Mouse (Mus musculus) MEL (cell line): Measurements from ENCODE around the gene Tbc1d23. TPM values are rescaled to one million over a fixed set of nuclear protein-coding genes. Genes with fewer than 3 reads are reported as not detected.

Experiments
- DNase-seq: peaks from one replicate; pipeline ENCODE4 v3.0.0; 2011; ENCODE audit warnings: low read depth, low spot score
- H3K27ac ChIP-seq: 2 replicates; pipeline ENCODE4 v1.5.1; 2012; ENCODE audit warnings: low read depth, mild to moderate bottlenecking, control low read depth, low read length, moderate library complexity; ENCODE audit not compliant: control insufficient read depth
- H3K27me3 ChIP-seq, 2 experiments: fragments of 150-350 bp in 1 of 2; sonication (generic) in 1 of 2; 2 replicates each; pipeline ENCODE4 v1.6.1; 2012; ENCODE audit warnings: low read length in 2 of 2, mild to moderate bottlenecking in 2 of 2, improper control_type of control experiment in 1 of 2, moderate library complexity in 1 of 2; ENCODE audit not compliant: insufficient read depth in 2 of 2, control insufficient read depth in 1 of 2
- H3K36me3 ChIP-seq, 2 experiments: 2 replicates each; pipeline ENCODE4 v1.6.1; 2012 to 2014; ENCODE audit warnings: low read length in 2 of 2, improper control_type of control experiment in 1 of 2, inconsistent platforms in 1 of 2, mild to moderate bottlenecking in 1 of 2; ENCODE audit not compliant: insufficient read depth in 2 of 2, control insufficient read depth in 1 of 2
- H3K4me1 ChIP-seq, 2 experiments: fragments of 150-350 bp in 1 of 2; sonication (generic) in 1 of 2; 2 replicates each; pipeline ENCODE4 v1.6.1; 2012; ENCODE audit warnings: low read length in 2 of 2, improper control_type of control experiment in 1 of 2, mild to moderate bottlenecking in 1 of 2; ENCODE audit not compliant: insufficient read depth in 2 of 2, control insufficient read depth in 1 of 2
- H3K4me3 ChIP-seq, 2 experiments: fragments of 150-350 bp in 1 of 2; sonication (generic) in 1 of 2; 2 replicates each; pipeline ENCODE4 v1.5.1; 2012; ENCODE audit warnings: low read depth in 2 of 2, low read length in 2 of 2, mild to moderate bottlenecking in 2 of 2, moderate library complexity in 2 of 2, control low read depth in 1 of 2, improper control_type of control experiment in 1 of 2; ENCODE audit not compliant: control insufficient read depth in 1 of 2, insufficient read depth in 1 of 2
- H3K79me2 ChIP-seq: 2 replicates; pipeline ENCODE4 v1.6.1; 2012; ENCODE audit warnings: mild to moderate bottlenecking, low read length, moderate library complexity; ENCODE audit not compliant: control insufficient read depth, poor library complexity, insufficient read depth
- H3K9ac ChIP-seq: 2 replicates; pipeline ENCODE4 v1.6.1; 2012; ENCODE audit warnings: low read depth, mild to moderate bottlenecking, control low read depth, low read length, moderate library complexity; ENCODE audit not compliant: control insufficient read depth, poor library complexity, severe bottlenecking
- H3K9me3 ChIP-seq: fragments of 150-350 bp; sonication (generic); replicated peaks from 2 replicates; pipeline ENCODE4 v1.6.1; 2012; ENCODE audit warnings: mild to moderate bottlenecking, low read length, improper control_type of control experiment, moderate library complexity; ENCODE audit not compliant: insufficient read depth
- BHLHE40 ChIP-seq: IDR thresholded peaks from 2 replicates; pipeline ENCODE4 v1.6.1; 2012; ENCODE audit warnings: low read depth, mild to moderate bottlenecking, inconsistent platforms, low read length, improper control_type of control experiment, borderline replicate concordance
- CHD1 ChIP-seq: IDR thresholded peaks from 2 replicates; pipeline ENCODE4 v1.6.1; 2012; ENCODE audit warnings: low read depth, mild to moderate bottlenecking, inconsistent platforms, low read length, improper control_type of control experiment
- CHD2 ChIP-seq: IDR thresholded peaks from 2 replicates; pipeline ENCODE4 v1.6.1; 2011; ENCODE audit warnings: low read length, improper control_type of control experiment
- CTCF ChIP-seq, 3 experiments: IDR thresholded peaks in 2 of 3; conservative IDR thresholded peaks in 1 of 3; 2 replicates each; pipeline ENCODE4 v1.5.1; 2011 to 2012; ENCODE audit warnings: low read length in 3 of 3, low read depth in 2 of 3, mild to moderate bottlenecking in 2 of 3, improper control_type of control experiment in 1 of 3, inconsistent platforms in 1 of 3, mixed read lengths in 1 of 3, moderate library complexity in 1 of 3; ENCODE audit not compliant: control insufficient read depth in 1 of 3, insufficient read depth in 1 of 3, poor library complexity in 1 of 3, severe bottlenecking in 1 of 3
- E2F4 ChIP-seq: IDR thresholded peaks from 2 replicates; pipeline ENCODE4 v1.6.1; 2011; ENCODE audit warnings: low read depth, low read length, improper control_type of control experiment, borderline replicate concordance
- ELF1 ChIP-seq: IDR thresholded peaks from 2 replicates; pipeline ENCODE4 v1.6.1; 2014; ENCODE audit warnings: low read depth, mild to moderate bottlenecking, inconsistent platforms, low read length, improper control_type of control experiment, moderate library complexity
- EP300 ChIP-seq, 2 experiments: IDR thresholded peaks; 2 replicates each; pipeline ENCODE4 v1.6.1; 2011; ENCODE audit warnings: improper control_type of control experiment in 2 of 2, low read length in 2 of 2, low read depth in 1 of 2, mild to moderate bottlenecking in 1 of 2
- ETS1 ChIP-seq: IDR thresholded peaks from 2 replicates; pipeline ENCODE4 v1.6.1; 2012; ENCODE audit warnings: low read depth, mild to moderate bottlenecking, inconsistent platforms, low read length, improper control_type of control experiment, moderate library complexity
- GABPA ChIP-seq: IDR thresholded peaks from 2 replicates; pipeline ENCODE4 v1.6.1; 2012; ENCODE audit warnings: low read depth, mild to moderate bottlenecking, inconsistent platforms, low read length, improper control_type of control experiment, moderate library complexity
- GATA1 ChIP-seq: IDR thresholded peaks from 2 replicates; pipeline ENCODE4 v1.6.1; 2011; ENCODE audit warnings: low read depth, low read length, improper control_type of control experiment
- KAT2A ChIP-seq: conservative IDR thresholded peaks from 2 replicates; pipeline ENCODE4 v1.6.1; 2012; ENCODE audit warnings: low read depth, low read length, improper control_type of control experiment, inconsistent platforms
- MAFK ChIP-seq: IDR thresholded peaks from 2 replicates; pipeline ENCODE4 v1.6.1; 2011; ENCODE audit warnings: low read depth, mild to moderate bottlenecking, low read length, improper control_type of control experiment, borderline replicate concordance
- MAZ ChIP-seq: IDR thresholded peaks from 2 replicates; pipeline ENCODE4 v1.6.1; 2012; ENCODE audit warnings: low read depth, mild to moderate bottlenecking, inconsistent platforms, low read length, improper control_type of control experiment
- MEF2A ChIP-seq: IDR thresholded peaks from 2 replicates; pipeline ENCODE4 v1.6.1; 2014; ENCODE audit warnings: low read depth, mild to moderate bottlenecking, inconsistent platforms, low read length, improper control_type of control experiment; ENCODE audit not compliant: poor library complexity, insufficient replicate concordance, severe bottlenecking; ENCODE audit errors: extremely low read depth
- MXI1 ChIP-seq: IDR thresholded peaks from 2 replicates; pipeline ENCODE4 v1.6.1; 2011; ENCODE audit warnings: mild to moderate bottlenecking, low read depth, low read length, improper control_type of control experiment
- MYC ChIP-seq: IDR thresholded peaks from 2 replicates; pipeline ENCODE4 v1.6.1; 2011; ENCODE audit warnings: low read depth, mild to moderate bottlenecking, low read length, improper control_type of control experiment, moderate library complexity
- NELFE ChIP-seq: IDR thresholded peaks from 2 replicates; pipeline ENCODE4 v1.6.1; 2011; ENCODE audit warnings: low read depth, low read length, improper control_type of control experiment
- NRF1 ChIP-seq: IDR thresholded peaks from 2 replicates; pipeline ENCODE4 v1.6.1; 2014; ENCODE audit warnings: low read depth, mild to moderate bottlenecking, inconsistent platforms, low read length, improper control_type of control experiment, moderate library complexity; ENCODE audit not compliant: poor library complexity, insufficient read depth, severe bottlenecking
- RAD21 ChIP-seq: IDR thresholded peaks from 2 replicates; pipeline ENCODE4 v1.6.1; 2011; ENCODE audit warnings: mild to moderate bottlenecking, low read depth, low read length, improper control_type of control experiment
- RCOR1 ChIP-seq: IDR thresholded peaks from 2 replicates; pipeline ENCODE4 v1.6.1; 2012; ENCODE audit warnings: low read depth, mild to moderate bottlenecking, inconsistent platforms, low read length, improper control_type of control experiment
- SIN3A ChIP-seq: IDR thresholded peaks from 2 replicates; pipeline ENCODE4 v1.6.1; 2012; ENCODE audit warnings: low read length, improper control_type of control experiment, inconsistent platforms
- TAL1 ChIP-seq: IDR thresholded peaks from 2 replicates; pipeline ENCODE4 v1.6.1; 2012; ENCODE audit warnings: mild to moderate bottlenecking, inconsistent platforms, low read length, moderate library complexity, mixed read lengths
- TBP ChIP-seq: IDR thresholded peaks from 2 replicates; pipeline ENCODE4 v1.8.0; 2011; ENCODE audit warnings: low read depth, low read length, improper control_type of control experiment
- USF1 ChIP-seq: IDR thresholded peaks from 2 replicates; pipeline ENCODE4 v1.6.1; 2014; ENCODE audit warnings: low read depth, mild to moderate bottlenecking, inconsistent platforms, low read length, improper control_type of control experiment, moderate library complexity
- ZC3H11A ChIP-seq: IDR thresholded peaks from 2 replicates; pipeline ENCODE4 v1.6.1; 2012; ENCODE audit warnings: low read depth, mild to moderate bottlenecking, inconsistent platforms, low read length, improper control_type of control experiment
- ZKSCAN1 ChIP-seq: IDR thresholded peaks from 2 replicates; pipeline ENCODE4 v1.6.1; 2012; ENCODE audit warnings: low read depth, mild to moderate bottlenecking, inconsistent platforms, low read length, improper control_type of control experiment, moderate library complexity
- polyA plus RNA-seq, 2 experiments: library from polyadenylated mRNA; stranded (reverse) in 1 of 2; unstranded in 1 of 2; fragments of >175 nt in 1 of 2; fragments of >200 nt in 1 of 2; gene quantifications; 2 replicates each; pipeline versions ENCODE4 v1.2.1 to v1.2.4; 2012; ENCODE audit warnings: low replicate concordance in 2 of 2, low read depth in 1 of 2; ENCODE audit not compliant: insufficient read length in 2 of 2, insufficient read depth in 1 of 2, missing spikeins in 1 of 2
- total RNA-seq: library from RNA; depleted of rRNA; stranded (reverse); fragments of 300-350 nt; gene quantifications from 2 replicates; pipeline ENCODE4 v1.2.3, GENCODE M21; 2012

The Tbc1d23 gene
- total and polyA plus RNA-seq, 3 experiments: 16.9 to 18.1 TPM; not detected in 1

GRCm38 (mm10) chr16:57171570-57171969, 59.7 kb downstream of the Tbc1d23 start:
- Histone ChIP-seq H3K27ac (no peak overlapping the region), H3K36me3 (peaks cover 1 to 4% of the 10 kb centered on the region in 2 experiments), H3K9ac (no peak overlapping the region), H3K27me3 (no peaks in the 10 kb centered on the region), H3K4me3 (no peak overlapping the region), H3K4me1 (peaks cover 0 to 5% of the 10 kb centered on the region in 2 experiments; a peak in 2 of 4 replicates), H3K79me2 (no peaks in the 10 kb centered on the region; the same call in 1 of the 2 replicates), H3K9me3 (no peaks in the 10 kb centered on the region)
- no peak for DNase-seq
- TF ChIP-seq NRF1: no peak
- no peak for TF ChIP-seq CHD2
- no peak for TF ChIP-seq MAFK
- no peak for TF ChIP-seq RAD21
- TF ChIP-seq ZC3H11A: no peak
- no peak for TF ChIP-seq ELF1
- no peak for TF ChIP-seq MXI1
- TF ChIP-seq GABPA: no peak
- no peak for TF ChIP-seq ETS1
- no peak for TF ChIP-seq KAT2A
- TF ChIP-seq ZKSCAN1: no peak
- no peak for TF ChIP-seq TAL1
- no peak for TF ChIP-seq TBP
- TF ChIP-seq BHLHE40: no peak
- TF ChIP-seq CTCF (IDR thresholded peaks at IDR 0.05 in 2 of 3, conservative IDR thresholded peaks at IDR 0.05 in 1 of 3; ENCODE audit: control insufficient read depth in 1 of 3, insufficient read depth in 1 of 3, low read depth in 2 of 3, low read length in 3 of 3, poor library complexity in 1 of 3, severe bottlenecking in 1 of 3): no peak

GRCm38 (mm10) chr16:57171161-57171560, 60.1 kb downstream of the Tbc1d23 start:
- Histone ChIP-seq H3K27ac (no peak overlapping the region), H3K27me3 (no peaks in the 10 kb centered on the region), H3K79me2 (no peaks in the 10 kb centered on the region; the same call in 1 of the 2 replicates), H3K9me3 (no peaks in the 10 kb centered on the region), H3K36me3 (peaks cover 3 to 4% of the 10 kb centered on the region in 2 experiments), H3K9ac (no peak overlapping the region), H3K4me1 (peaks cover 0 to 2% of the 10 kb centered on the region in 2 experiments; a peak in 2 of 4 replicates)
- no peak for DNase-seq
- TF ChIP-seq RCOR1 (no peak), MAZ (no peak), MEF2A (no peak), TBP (no peak), SIN3A (no peak), MYC (no peak), NELFE (no peak), BHLHE40 (no peak), CHD1 (no peak), E2F4 (no peak), GATA1 (no peak), MAFK (no peak), USF1 (no peak), EP300 (IDR thresholded peaks at IDR 0.05; ENCODE audit: low read depth in 1 of 2, low read length in 2 of 2) (no peak)
- TF ChIP-seq, all 39 proteins: peak for 0
- H3K4me3 ChIP-seq: no peak overlapping the region
